Mouse (Mus musculus): Measurements from ENCODE around the gene Glyatl3. TPM values are rescaled to one million over a fixed set of nuclear protein-coding genes. Genes with fewer than 3 reads are reported as not detected.

Glyatl3 gene
- 0.11 TPM in 1 of 2 replicates, not detected in the other for polyA plus RNA-seq (2012; rRNA removed)

GRCm38 (mm10) chr17:40914250-40914649 lies at the start of gene Glyatl3:
TSS of gene Glyatl3 (minus strand) at chr17:40914350.

DNA sequence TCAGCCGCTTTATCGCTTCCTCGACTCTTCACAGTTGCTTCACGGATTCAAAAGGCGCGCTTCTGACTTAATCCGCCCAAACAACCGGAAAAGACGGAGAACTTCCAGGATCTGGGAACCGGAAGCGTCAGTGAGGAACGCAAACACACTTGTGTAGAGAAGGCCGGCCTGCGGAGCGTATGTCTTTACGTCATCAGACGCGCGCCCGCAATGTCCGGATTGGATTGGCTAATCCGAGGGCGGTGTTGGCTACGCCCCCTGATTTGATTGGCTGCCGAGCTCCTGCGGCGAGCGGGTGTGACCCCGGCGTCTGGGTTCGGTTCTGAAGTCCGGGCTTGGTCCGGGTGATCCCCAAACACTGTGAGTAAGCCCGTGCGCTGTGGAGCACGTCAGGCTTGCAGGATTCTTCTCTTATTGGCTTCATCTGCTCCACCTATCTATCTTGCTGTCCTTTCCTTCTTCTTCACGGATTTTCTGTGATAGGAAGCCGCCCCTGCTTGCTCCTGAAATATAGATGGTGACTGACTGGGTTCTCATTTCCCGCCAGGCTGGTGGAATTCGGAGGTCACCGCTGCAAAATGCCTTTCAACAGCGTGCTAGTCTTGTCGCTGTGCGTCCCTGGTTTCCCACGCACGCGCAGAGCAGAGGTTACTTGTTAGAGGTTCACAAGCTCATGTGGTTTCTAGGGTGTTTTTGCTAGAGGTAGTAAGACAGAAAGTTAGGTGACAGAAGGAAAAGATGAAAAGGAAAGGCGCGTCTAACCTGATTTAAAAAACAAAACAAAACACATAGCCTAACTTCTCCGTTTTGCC lies 20.5 kb upstream of the Glyatl3 start, which contains the start of the genes Mut and Cenpq:
Gene Mut (plus strand): TSS at position 266 of the 812 bp plus-strand sequence.
Gene Cenpq (minus strand): TSS at position 628 of the 812 bp plus-strand sequence.

GRCm38 (mm10) chr17:40879924-40880691 lies 34.0 kb downstream of the Glyatl3 start, which contains the start of gene 9130008F23Rik:
TSS of gene 9130008F23Rik (minus strand) at chr17:40880559.

Other genes with a start within 250 kb of the Glyatl3 start
- not detected in 2 replicates for gene Esp1, start 187.2 kb downstream of the Glyatl3 start, polyA plus RNA-seq (2012; rRNA removed)
- not detected in 2 replicates for gene Crisp2, start 107.3 kb downstream of the Glyatl3 start, polyA plus RNA-seq (2012; rRNA removed)
- 0.10 and 0.20 TPM in 2 replicates for gene Rhag, start 103.2 kb downstream of the Glyatl3 start, polyA plus RNA-seq (2012; rRNA removed)
- gene 9130008F23Rik, start 33.8 kb downstream of the Glyatl3 start, polyA plus RNA-seq (2012; rRNA removed): 0.53 and 1.1 TPM in 2 replicates
- gene Mut, start 20.3 kb upstream of the Glyatl3 start, polyA plus RNA-seq (2012; rRNA removed): 12.8 and 14.2 TPM in 2 replicates
- 11.4 and 14.5 TPM in 2 replicates for gene Cenpq, start 20.7 kb upstream of the Glyatl3 start, polyA plus RNA-seq (2012; rRNA removed)

All from central nervous system, embryonic 14 days (tissue).